In genomic region chr1:129364828-129365227, GRCm38 (mm10) we compare ENCODE assay signal across 14 mouse cellular contexts.
"Had no signal": no experiment of that assay in that cellular context is flagged by ENCODE, and none has a peak within 500 bp of the region (broad histone marks: within the 10 kb centered on the region; RNA-seq: fewer than 3 reads in every experiment).

No protein-coding gene starts in this region.

- H3K27ac ChIP-seq: kidney, postnatal 0 days; limb, embryonic 12.5 days; liver, embryonic 13.5 days; lung, embryonic 15.5 days; macrophage; stomach, postnatal 0 days had no signal

- H3K36me3 ChIP-seq: limb, embryonic 12.5 days; liver, embryonic 13.5 days; lung, embryonic 15.5 days had no signal

- H3K4me3 ChIP-seq: limb, embryonic 12.5 days; liver, embryonic 13.5 days; lung, embryonic 15.5 days; megakaryocyte, embryonic 14.5 days; myocyte had no signal

- DNase-seq: kidney, adult 8-10 months; kidney, postnatal 36 days; liver; liver, embryonic 13.5 days; liver, postnatal 0 days; lung, postnatal 14 days; thymus, postnatal 4 days had no signal

- H3K9me3 ChIP-seq: limb, embryonic 12.5 days; liver, embryonic 13.5 days; lung, embryonic 15.5 days; megakaryocyte, embryonic 14.5 days had no signal

- ATAC-seq: liver, postnatal 0 days had no signal

- H3K4me1 ChIP-seq: limb, embryonic 12.5 days; liver, embryonic 13.5 days; lung, embryonic 15.5 days; megakaryocyte, embryonic 14.5 days had no signal

- H3K4me2 ChIP-seq: limb, embryonic 12.5 days; liver, embryonic 13.5 days; lung, embryonic 15.5 days had no signal

- H3K27me3 ChIP-seq: limb, embryonic 12.5 days; liver, embryonic 13.5 days; lung, embryonic 15.5 days; megakaryocyte, embryonic 14.5 days had no signal

- H3K9ac ChIP-seq: limb, embryonic 12.5 days; liver, embryonic 13.5 days; liver, postnatal 0 days; lung, embryonic 15.5 days had no signal
